In genomic region chr13:48422438-48423329, GRCm38 (mm10) we compare ENCODE assay signal across 16 mouse cellular contexts.
DNase-seq lines count a peak whose midpoint lies in the region; ATAC-seq and TF ChIP-seq lines count a peak whose summit lies in the region.
"Had no signal": no experiment of that assay in that cellular context is flagged by ENCODE, and none has a peak within 500 bp of the region (broad histone marks: within the 10 kb centered on the region; RNA-seq: fewer than 3 reads in every experiment).

No protein-coding gene starts in this region.

- no peaks in the 10 kb centered on the region for H3K4me1 ChIP-seq in cerebellum, adult 2 months (ENCODE audit: control insufficient read depth, insufficient read depth, low read length)
- no peaks in the 10 kb centered on the region; the same call in 1 of the 2 replicates for H3K4me1 ChIP-seq in forebrain, embryonic 16.5 days (replicated peaks; ENCODE audit: control insufficient read depth, insufficient read depth, low read length)
- H3K4me1 ChIP-seq in midbrain, embryonic 12.5 days = peaks cover 6% of the 10 kb centered on the region
- no peaks in the 10 kb centered on the region for H3K4me1 ChIP-seq in heart, embryonic 11.5 days (ENCODE audit: control insufficient read depth, insufficient read depth, low read length)
- H3K4me1 ChIP-seq: heart, embryonic 15.5 days; intestine, embryonic 15.5 days; liver, embryonic 12.5 days had no signal

- no peaks in the 10 kb centered on the region for H3K36me3 ChIP-seq in forebrain, embryonic 16.5 days (ENCODE audit: control insufficient read depth, insufficient read depth)
- no peaks in the 10 kb centered on the region for H3K36me3 ChIP-seq in midbrain, embryonic 12.5 days
- no peaks in the 10 kb centered on the region for H3K36me3 ChIP-seq in heart, embryonic 11.5 days (ENCODE audit: control insufficient read depth, insufficient read depth, low read length)
- H3K36me3 ChIP-seq: embryonic facial prominence, embryonic 13.5 days; heart, embryonic 15.5 days; intestine, embryonic 15.5 days; liver, embryonic 12.5 days had no signal

- WGBS in cerebellum, adult 2 months = 37% methylated on average over 9 of the region's 9 CpGs
- WGBS in forebrain, embryonic 16.5 days = 30% methylated on average over 9 of the region's 9 CpGs
- WGBS in midbrain, embryonic 12.5 days = 31% methylated on average over 9 of the region's 9 CpGs
- 45% methylated on average over 9 of the region's 9 CpGs for WGBS in heart, embryonic 11.5 days (ENCODE audit: insufficient replicate concordance)

- no peak overlapping the region for H3K4me2 ChIP-seq in forebrain, embryonic 16.5 days (ENCODE audit: low read length)
- H3K4me2 ChIP-seq in midbrain, embryonic 12.5 days (replicated peaks) = no peak overlapping the region
- no peak overlapping the region for H3K4me2 ChIP-seq in heart, embryonic 11.5 days
- H3K4me2 ChIP-seq: embryonic facial prominence, embryonic 13.5 days; heart, embryonic 15.5 days; intestine, embryonic 15.5 days; liver, embryonic 12.5 days had no signal

- no peak overlapping the region for H3K9ac ChIP-seq in forebrain, embryonic 16.5 days (replicated peaks; ENCODE audit: low read depth, low read length)
- H3K9ac ChIP-seq in midbrain, embryonic 12.5 days (replicated peaks) = no peak overlapping the region
- H3K9ac ChIP-seq in heart, embryonic 11.5 days (ENCODE audit: low read depth, low read length) = no peak overlapping the region
- H3K9ac ChIP-seq: embryonic facial prominence, embryonic 13.5 days; heart, embryonic 15.5 days; intestine, embryonic 15.5 days; liver, embryonic 12.5 days had no signal

- H3K27ac ChIP-seq in cerebellum, adult 2 months (ENCODE audit: insufficient read depth, low read length) = no peak overlapping the region
- no peak overlapping the region for H3K27ac ChIP-seq in forebrain, embryonic 16.5 days (ENCODE audit: low read length)
- H3K27ac ChIP-seq in midbrain, embryonic 12.5 days (replicated peaks) = peak overlapping the region; percentile 31
- no peak overlapping the region for H3K27ac ChIP-seq in heart, embryonic 11.5 days (ENCODE audit: low read depth, low read length)
- H3K27ac ChIP-seq: embryonic facial prominence, embryonic 13.5 days; heart, embryonic 15.5 days; intestine, embryonic 15.5 days; kidney, postnatal 0 days; liver, embryonic 12.5 days had no signal

- TF ChIP-seq POLR2A in brain, embryonic 14.5 days (IDR thresholded peaks at IDR 0.05; ENCODE audit: borderline replicate concordance, extremely low read depth, insufficient read depth, insufficient read length, poor library complexity, severe bottlenecking) = no peak
- no peak for TF ChIP-seq POLR2A in cerebellum, adult 2 months (IDR thresholded peaks at IDR 0.05; ENCODE audit: borderline replicate concordance, insufficient read depth, low read length)

- 0 out of 2 replicates have a peak, but pooled peaks have one; percentile 33 for ATAC-seq in forebrain, embryonic 16.5 days
- ATAC-seq in midbrain, embryonic 12.5 days (ENCODE audit: low FRiP score, low read depth) = no peak
- no peak for ATAC-seq in granulocyte monocyte progenitor cell, adult 5-6 weeks (replicated peaks; ENCODE audit: poor library complexity, severe bottlenecking)
- no peak for ATAC-seq in heart, embryonic 11.5 days (replicated peaks; ENCODE audit: insufficient number of reproducible peaks, low FRiP score, low TSS enrichment)
- ATAC-seq: intestine, embryonic 15.5 days; liver, embryonic 12.5 days; lung, postnatal 0 days had no signal

- H3K4me3 ChIP-seq in cerebellum, adult 2 months (replicated peaks; ENCODE audit: insufficient read depth, low read depth, low read length) = no peak overlapping the region
- H3K4me3 ChIP-seq in forebrain, embryonic 16.5 days (replicated peaks; ENCODE audit: low read length) = no peak overlapping the region
- no peak overlapping the region for H3K4me3 ChIP-seq in midbrain, embryonic 12.5 days
- H3K4me3 ChIP-seq in heart, embryonic 11.5 days (ENCODE audit: low read depth, low read length) = no peak overlapping the region
- H3K4me3 ChIP-seq: embryonic facial prominence, embryonic 13.5 days; heart, embryonic 15.5 days; intestine, embryonic 15.5 days; liver, embryonic 12.5 days had no signal

- peak; percentile 76 for DNase-seq in brain, embryonic 14.5 days (ENCODE audit: low read depth)
- peak; percentile 8 to 47 for DNase-seq in cerebellum, adult 2 months
- no peak for DNase-seq in gastrocnemius, postnatal 25 days
- no peak for DNase-seq in adrenal gland, postnatal 36 days
- DNase-seq: layer of hippocampus, adult 9-11 months; right cerebral cortex, postnatal 14 days had no signal

- TF ChIP-seq CTCF in brain, embryonic 14.5 days (IDR thresholded peaks at IDR 0.05; ENCODE audit: borderline replicate concordance, extremely low read depth, insufficient read depth, insufficient read length) = no peak
- no peak for TF ChIP-seq CTCF in cerebellum, adult 2 months (IDR thresholded peaks at IDR 0.05; ENCODE audit: borderline replicate concordance, insufficient read depth, low read depth, low read length)

- H3K27me3 ChIP-seq in cerebellum, adult 2 months (ENCODE audit: control insufficient read depth, insufficient read depth, low read length) = no peaks in the 10 kb centered on the region
- no peaks in the 10 kb centered on the region for H3K27me3 ChIP-seq in forebrain, embryonic 16.5 days (replicated peaks; ENCODE audit: control insufficient read depth, insufficient read depth, low read length)
- H3K27me3 ChIP-seq in midbrain, embryonic 12.5 days = no peaks in the 10 kb centered on the region
- no peaks in the 10 kb centered on the region for H3K27me3 ChIP-seq in heart, embryonic 11.5 days (ENCODE audit: control insufficient read depth, insufficient read depth, low read length)
- H3K27me3 ChIP-seq: embryonic facial prominence, embryonic 13.5 days; heart, embryonic 15.5 days; intestine, embryonic 15.5 days; liver, embryonic 12.5 days had no signal

- no peaks in the 10 kb centered on the region for H3K9me3 ChIP-seq in forebrain, embryonic 16.5 days (ENCODE audit: control insufficient read depth, low read length)
- no peaks in the 10 kb centered on the region for H3K9me3 ChIP-seq in midbrain, embryonic 12.5 days
- no peaks in the 10 kb centered on the region for H3K9me3 ChIP-seq in heart, embryonic 11.5 days (replicated peaks; ENCODE audit: control insufficient read depth, low read length)
- H3K9me3 ChIP-seq: embryonic facial prominence, embryonic 13.5 days; heart, embryonic 15.5 days; intestine, embryonic 15.5 days; liver, embryonic 12.5 days had no signal

Comparison
In these comparisons a context has a peak if more than half of its experiments do, and no peak if none do; other contexts are left out.
1. DNase-seq: peak in brain, embryonic 14.5 days (single experiment) and cerebellum, adult 2 months (2 of 2); none in gastrocnemius, postnatal 25 days (single experiment) and adrenal gland, postnatal 36 days (0 of 2).